Mouse (Mus musculus) monocyte, adult 5-6 weeks (primary cell): ENCODE measurements around the gene Rhoh. TPM values are rescaled to one million over a fixed set of nuclear protein-coding genes. Genes with fewer than 3 reads are reported as not detected.

Experiments used
- ATAC-seq: fragments of 153-309, 156-312 bp; replicated peaks from 2 replicates; pipeline ENCODE4 v1.8.0; 2017; ENCODE audit warnings: mild to moderate bottlenecking; ENCODE audit not compliant: low TSS enrichment, insufficient number of reproducible peaks, severe bottlenecking, poor library complexity, low FRiP score
- total RNA-seq: library from RNA; stranded (forward); fragments of 200-1000, 200-491, 200-594 nt; gene quantifications from 3 replicates; pipeline ENCODE4 v1.2.3, GENCODE M21; 2017

Gene Rhoh
- total RNA-seq, 1 experiment from 2014 or later = 33.3 TPM

DNA sequence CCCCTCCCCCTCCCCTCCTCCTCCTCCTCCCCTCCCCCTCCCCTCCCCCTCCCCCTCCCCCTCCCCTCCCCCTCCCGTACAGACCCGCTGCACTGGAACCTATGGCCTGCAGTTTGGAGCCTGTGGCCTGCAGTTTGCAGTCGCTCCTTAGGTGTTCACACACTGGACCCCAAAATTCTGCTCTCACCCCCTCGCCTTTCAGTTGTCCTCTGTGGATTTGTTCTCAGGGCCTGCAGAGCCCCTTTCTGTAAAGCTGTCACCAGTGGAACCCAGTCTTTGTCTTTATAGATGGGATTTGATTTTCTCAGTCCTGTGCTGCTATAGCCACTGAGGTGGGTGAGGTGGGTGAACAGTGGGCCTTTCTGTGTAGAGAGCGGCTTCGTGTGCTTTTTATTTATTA lies 2.7 kb upstream of the Rhoh start:
- ATAC-seq = no peak

DNA sequence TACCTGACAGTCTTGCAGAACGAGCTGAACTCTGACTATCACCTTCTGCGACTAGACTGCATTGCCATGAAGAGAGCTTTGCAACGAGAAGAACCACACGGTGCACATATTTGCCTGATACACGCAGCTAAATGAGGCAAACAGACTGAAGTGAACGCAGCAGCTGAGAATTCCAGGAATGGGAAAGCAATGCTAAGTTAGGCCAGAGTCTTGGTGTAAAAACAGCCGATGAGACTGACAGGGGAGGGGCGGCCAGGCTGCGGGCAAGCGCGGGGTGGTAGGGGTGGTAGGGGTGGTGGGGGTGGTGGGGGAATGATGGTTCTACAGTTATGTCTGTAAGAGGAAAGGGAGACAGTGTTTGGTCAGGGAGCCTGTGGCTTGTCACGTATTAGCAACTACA lies 2.1 kb upstream of the Rhoh start:
- no peak for ATAC-seq

DNA sequence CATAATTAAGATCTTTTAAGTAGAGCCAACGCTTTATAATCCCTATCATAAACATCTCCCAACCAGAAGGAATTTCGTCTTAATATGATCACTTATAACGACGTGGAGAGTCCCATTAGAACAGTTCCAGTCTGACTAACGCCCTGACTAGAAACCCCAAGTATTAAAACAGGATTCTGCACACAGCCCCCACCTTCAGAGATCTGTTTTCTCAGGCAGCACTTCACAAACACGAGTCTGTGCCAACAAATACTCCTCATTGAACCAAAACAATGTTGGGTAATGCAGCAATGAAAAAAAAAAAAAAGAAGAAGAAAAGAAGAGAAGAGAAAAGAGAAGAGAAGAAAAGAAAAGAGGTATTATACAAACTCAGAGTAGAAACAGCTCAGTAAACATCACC lies 1.6 kb upstream of the Rhoh start:
- ATAC-seq = no peak

DNA sequence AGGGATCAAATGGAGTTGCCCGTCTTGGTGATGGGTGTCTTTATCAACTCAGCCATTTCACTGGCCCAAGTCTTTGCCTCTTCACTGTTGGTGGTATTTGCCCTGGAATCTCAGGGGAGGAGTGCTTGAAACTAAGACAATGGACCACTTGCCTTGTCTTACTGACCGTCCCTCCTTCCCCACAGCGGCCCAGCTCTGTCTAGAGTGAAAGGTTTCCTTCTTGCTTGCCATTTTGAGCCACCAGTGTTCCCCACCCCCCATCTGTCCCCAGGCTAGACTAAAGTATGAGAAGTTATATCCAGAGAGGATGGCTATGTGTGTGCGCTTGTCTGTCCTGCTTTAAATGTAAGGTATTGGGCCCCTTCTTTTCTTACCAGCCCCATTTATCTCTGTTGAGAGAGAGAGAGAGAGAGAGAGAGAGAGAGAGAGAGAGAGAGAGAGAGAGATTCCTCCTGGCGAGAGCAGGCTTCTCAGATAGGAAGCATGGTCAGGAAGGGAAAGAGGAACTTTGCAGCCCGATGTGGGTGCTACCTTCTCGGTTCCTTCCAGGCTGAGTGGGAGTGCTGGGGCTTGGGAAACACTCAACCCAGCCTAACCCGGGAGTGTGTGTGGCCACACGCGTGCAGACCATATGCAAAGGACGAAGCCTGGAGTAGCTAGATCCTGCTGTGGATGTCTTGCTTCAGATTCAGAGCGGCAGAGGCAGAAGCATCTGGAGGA lies 572 bp upstream of the Rhoh start:
- peak; percentile 82 for ATAC-seq

DNA sequence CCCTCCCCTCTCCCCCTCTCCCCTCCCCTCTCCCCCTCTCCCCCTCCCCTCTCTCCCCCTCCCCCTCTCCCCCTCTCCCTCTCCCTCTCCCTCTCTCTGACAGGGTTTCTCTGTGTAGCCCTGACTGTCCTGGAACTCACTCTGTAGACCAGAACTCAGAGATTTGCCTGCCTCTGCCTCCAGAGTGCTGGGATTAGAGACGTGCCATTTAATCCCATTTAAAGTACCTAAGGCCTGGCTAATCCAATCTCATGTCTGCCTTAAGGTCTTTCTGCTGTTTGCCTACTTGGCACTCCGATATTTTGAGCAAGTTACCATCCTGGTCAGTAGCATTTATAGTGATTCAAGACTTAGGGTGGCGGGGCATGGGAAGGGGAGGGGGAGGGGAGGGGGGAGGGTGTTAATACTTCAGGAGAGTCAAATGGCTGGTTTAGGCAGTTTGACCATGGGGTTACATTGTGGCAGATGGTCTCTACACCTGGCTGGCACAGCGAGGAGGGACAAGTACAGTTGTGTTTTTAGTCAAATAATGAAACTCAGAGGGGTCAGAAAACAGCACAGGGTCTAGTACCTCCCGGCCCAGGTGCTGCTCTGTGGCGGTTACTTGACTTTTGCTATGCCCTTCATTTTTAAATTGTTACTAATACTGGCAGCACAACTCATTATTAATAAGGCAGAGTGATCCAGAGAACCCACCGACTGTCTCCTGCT lies 1.4 kb downstream of the Rhoh start:
- ATAC-seq = no peak

DNA sequence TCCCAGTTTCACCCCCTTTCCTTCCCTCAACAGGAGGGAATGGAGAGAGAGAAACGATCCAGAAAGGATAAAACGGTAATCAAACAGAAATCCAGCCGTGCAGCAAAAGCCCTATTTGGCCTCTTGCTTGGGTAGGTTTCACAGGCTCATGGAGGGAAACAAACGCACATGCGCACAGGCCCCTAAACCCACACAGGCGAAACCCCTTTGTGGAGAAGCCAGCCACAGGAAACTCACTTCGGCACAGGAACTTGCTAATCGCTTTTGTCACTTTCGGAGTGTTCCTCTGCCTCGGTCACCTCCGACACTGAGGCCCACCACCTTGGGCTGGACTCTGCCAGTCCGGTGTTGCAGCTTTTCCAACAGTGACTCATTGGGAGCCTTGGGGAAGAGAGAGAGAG lies 2.3 kb downstream of the Rhoh start:
- peak; percentile 67 for ATAC-seq

DNA sequence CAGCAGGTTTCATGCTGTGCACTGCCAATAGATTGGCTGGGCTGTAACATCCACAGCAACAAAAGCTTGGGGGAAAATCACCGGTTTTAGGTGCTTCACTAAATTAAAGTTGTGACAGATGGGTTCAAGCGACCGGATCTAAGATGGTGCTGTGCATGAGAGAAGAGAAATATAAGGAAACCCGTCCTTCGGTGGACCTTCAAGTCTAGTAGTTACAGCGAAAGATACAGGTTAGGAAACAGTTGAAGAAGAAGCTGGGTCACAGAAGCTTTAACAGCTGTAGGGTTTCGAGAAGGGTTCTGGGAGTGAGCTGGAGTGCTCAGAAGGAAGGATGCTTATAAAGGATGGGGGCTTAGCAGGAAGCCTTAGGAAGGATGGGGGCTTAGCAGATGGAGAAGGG lies 3.5 kb downstream of the Rhoh start:
- ATAC-seq = no peak

DNA sequence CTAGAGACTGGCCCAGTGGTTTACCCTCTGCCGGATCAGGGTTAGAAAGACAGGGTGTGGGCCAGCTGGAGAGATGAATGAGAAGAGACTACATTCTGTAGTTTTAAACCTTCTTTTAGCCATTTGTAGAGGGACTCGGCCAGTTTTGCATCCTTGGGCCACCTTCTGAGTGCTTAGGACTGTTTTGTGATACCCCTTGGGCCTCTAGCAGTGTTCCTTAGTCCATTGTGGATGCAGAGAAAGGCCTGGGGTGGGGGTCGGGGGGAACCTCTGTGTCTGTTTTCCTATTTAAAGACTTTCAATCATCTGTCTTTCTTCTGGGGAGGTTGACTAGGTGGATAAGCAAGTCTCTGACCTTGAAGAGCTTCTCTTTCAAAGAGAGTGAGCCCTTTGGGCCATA lies 3.9 kb downstream of the Rhoh start:
- no peak for ATAC-seq

DNA sequence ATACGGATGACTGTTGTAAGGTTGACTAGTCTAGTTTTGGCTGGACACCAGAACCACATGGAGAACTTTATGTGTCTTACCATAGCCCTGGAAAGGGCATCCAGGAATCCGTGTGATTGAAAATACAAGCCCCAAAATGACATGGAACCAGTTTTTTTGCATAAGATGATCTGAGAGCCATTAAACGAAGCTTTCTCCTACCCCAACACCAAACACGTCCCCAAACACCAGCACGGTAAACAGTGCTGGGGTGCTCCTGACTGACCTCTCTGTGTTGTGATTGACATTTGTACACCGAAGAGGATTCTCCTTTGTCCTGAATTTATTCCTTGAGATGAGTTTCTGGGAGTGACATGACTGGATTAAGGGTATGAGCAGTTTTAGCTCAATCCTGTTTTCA lies 5.6 kb downstream of the Rhoh start:
- no peak for ATAC-seq

DNA sequence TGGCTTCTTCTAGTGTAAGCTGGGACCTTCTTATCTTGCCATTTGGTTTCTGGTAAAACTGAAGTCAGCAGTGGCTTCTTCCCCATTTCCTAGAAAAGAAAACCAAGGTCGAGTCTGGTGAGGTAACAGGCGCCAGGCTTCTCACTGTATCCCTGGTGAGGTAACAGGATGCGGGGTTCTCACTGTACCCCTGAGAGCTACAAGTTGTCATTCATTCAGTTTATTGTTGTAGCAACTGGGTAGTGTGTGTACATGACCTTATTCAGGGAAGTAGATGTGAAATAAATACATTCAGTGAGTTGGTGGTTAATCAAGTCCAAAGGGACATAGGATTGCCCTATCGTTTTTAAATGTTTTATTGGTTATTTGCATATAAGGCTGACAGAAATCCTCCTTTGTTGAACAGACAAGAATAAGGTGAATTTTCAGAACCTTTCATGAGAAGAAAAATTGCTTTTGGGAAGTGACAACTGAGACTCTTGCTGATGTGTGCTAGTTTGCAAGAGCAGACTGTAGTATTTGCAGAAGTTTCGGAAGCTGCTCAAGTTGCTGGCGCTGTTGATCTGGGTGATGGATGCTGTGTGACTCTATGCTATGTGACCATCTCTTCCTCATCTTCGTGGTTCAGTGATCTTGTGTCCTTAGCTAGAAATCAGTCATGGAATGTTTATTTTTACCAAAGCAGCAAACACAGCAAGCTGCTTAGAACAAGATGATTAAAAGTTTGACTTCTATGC lies 6.5 kb downstream of the Rhoh start:
- ATAC-seq = peak; percentile 54

DNA sequence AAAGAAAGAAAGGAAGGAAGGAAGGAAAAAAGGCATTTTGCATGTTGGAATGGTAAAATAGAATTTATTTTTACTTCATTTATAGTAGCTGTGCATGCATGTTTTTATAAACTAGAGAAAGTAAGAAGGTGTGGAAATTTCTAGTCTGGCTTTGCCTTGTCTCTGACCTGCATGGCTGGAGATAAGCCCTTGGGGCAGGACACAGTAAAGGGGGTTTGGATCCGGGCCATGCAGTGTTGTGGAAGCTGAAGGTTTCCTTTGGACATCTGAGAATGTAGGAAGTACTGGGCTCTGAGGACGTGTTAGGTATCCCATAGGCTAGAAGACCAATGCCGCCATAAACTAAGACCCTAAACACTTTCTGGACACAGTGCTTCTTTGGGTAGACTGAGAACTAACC lies 7.4 kb downstream of the Rhoh start:
- ATAC-seq = no peak

DNA sequence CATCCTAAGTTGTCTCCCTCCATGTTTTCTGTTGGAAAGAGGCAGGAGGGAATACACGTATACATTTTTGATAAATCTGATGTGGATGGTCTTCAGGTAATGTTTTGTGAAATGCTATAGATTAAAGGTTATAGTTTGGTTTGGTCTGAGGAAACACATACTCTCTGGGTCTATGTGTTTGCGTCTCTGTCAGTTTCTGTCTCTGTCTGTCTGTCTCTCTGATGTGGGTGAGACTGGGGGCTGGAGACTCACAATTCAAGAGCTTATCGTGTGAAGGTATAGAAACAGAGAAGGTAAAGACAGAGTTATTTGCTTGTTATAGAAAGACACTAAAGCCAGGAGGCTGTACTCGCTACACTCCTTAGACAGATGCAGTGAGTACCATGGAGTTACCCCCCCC lies 8.6 kb downstream of the Rhoh start:
- ATAC-seq = no peak

DNA sequence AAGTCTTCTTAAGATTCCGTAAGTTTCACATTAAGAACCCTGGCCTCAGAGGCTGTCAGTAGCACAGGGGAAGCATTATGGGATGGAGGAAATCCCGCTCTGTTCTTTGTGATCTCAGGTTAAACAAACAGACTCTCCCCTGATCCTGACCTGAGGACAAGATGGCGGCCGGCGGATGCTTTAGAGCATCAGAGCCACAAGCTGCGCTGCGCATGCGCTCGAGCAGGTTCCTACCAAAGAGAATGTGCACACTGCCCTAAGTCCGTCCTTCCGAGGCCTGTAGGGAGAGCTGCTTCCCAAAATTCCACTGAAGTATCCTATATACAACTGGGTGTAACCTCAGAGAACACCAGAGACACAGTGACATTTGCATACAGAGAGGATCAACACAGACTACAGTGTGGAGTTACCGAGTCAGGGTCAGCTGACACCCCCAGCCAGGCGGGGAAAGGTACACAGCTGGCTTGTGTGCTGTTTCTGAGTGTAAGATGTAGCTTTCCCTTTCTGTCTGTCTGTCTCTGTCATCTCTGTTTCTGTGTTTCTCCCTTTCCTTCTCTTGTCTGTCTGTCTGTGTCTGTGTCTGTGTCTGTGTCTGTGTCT lies 10.4 kb downstream of the Rhoh start:
- ATAC-seq = no peak

DNA sequence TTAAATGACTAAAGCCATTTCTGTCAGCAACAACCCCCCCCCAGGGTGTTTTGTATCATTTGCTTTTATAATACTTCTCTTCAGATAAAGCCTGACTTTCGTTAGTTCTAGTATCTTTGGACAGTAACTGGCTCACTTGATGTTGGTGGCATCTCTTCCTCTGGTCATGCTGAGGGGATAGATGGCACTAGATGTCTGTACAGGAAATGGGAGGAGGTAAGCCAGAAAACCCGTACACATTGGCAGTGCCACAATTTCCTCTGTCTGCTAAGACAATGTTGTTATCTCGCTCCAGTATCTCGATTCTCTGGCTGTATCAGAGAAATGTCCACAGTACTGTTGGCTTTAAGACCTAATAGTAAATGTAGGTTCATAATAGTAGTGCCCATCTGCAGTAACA lies 12.2 kb downstream of the Rhoh start:
- ATAC-seq = no peak

DNA sequence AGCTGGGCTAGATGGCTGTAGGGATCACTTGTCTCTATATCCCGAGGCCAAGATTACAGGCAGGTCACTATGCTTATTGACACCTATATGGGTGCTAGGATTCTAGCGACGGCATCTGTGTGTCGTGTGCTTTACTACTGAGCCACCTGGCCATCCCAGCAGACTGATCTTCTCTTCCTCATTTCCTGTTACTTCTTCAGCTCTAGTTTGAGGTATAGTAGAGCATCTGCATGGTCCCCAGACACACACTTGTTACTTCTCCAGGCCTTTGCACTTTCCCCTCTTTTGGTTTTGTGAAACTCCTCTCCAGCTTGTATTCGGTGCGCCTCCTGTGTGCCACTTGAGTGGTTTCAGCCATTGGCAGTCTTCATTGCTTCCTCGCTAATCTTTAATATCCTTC lies 14.3 kb downstream of the Rhoh start:
- ATAC-seq = no peak

DNA sequence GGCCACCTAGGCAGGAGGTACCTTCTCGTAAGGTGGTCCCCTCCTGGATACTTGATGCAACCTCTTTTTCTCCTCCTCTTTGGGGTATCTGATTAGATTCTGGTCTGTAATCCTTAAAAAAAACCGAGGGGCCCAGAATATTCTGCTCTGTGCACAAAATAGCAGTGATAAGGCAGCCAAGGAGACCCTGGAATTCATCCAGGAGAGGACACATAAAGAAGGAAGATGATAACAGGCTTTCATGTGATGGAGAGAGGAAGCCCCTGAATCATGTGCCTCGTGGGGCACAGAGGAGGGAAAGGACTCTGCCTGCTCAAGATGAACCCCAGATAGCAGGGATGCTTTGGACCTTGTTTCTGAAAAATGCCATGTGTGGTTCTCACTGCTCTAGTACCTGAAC lies 17.4 kb downstream of the Rhoh start:
- no peak for ATAC-seq

DNA sequence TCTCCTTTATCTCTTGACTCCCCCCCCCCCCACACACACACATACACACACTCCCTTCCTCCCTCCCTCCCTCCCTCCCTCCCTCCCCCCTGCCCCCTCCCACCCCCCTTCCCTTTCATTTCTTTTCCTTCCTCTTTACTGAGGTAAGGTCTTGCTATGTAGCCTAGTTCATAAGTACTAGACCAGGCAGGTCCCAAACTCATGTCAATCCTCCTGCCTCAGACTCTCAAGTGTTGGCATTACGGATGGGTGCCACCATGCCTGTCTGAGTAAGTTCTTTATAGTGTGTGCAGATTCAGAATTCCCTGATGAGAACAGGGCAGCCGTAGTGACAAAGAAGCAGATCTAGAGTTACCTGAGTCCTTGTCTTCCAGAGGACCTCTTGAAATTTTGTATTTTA lies 20.2 kb downstream of the Rhoh start:
- ATAC-seq = no peak

DNA sequence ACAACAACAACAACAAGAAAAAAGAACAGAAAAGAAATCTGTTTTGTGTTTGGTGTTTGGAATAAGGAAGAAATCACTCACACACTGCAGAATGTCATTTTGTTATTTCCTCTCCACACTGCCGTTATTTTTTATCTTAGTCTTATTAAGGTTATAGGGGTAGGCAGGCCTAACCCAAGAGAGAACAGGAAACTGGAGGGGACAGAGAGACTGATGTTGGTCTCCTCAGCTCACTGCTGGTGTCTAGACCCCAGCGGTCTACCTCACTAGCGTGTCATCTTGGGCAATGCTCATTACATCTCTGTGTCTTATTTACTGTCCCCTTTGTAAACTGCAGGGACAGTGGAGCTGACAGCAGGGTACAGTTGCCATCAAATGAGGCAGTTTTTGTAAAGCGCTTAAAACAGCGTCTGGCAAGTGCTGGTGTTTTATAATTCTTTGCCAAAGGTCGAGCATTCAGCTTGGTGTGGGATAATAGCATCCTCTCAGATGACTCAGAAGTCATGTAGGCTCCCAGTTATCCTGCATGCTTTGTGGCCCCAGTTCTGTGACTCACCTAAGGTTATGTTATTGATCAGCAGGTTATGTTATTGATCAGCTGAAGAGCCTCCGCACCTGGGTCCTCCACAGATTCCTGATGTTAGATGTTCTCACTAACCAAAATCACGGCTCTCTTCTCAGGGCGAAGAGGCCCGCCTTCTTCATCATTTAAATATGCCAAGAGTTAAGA lies 21.6 kb downstream of the Rhoh start:
- no peak for ATAC-seq

DNA sequence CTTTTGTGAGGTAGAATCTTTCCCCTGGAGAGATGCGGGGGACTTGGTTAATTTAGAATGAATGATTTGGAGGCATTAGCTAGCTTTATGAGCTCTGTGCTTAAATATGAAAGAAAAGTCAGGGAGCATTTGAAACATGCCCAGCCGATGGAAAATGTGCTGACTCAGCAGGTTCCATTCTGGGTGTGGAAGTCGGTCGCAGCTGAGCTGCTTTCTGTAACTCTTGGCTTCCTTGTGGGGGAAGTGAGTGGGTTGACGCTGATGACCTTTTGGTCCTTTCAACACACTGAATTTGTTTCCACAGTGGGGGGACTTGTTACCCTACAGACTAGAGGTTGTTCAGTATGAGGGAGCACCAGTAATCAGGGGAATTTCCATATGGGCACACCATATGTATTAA lies 22.3 kb downstream of the Rhoh start:
- ATAC-seq = peak; percentile 63
